Comparison of ENCODE assay signal across 18 mouse cellular contexts in the genomic region with DNA sequence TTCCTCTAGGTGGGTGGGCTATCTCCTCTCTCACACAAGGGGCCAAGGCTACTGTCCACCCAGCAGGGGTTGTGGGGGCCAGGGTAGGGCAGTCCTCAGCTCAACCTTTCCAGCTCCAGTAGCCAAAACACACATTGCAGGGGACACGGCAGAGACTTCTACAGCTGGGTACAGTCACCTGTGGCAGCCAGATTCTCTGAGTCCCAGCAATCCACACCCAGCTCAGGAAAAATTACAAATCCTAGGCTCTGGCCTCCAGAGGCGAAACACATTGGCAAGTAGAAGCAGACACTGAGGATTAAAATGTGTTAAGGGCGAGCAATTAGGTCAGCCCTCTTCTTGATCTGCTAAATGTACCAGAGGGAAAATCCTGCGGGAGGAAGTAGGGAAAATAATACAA. TPM values are rescaled to one million over a fixed set of nuclear protein-coding genes. Genes with fewer than 3 reads are reported as not detected.
A peak's percentile ranks its signal among the peaks of the same experiment; 100 is the strongest.
DNase-seq lines count a peak whose midpoint lies in the region; ATAC-seq and TF ChIP-seq lines count a peak whose summit lies in the region.
"Had no signal": no experiment of that assay in that cellular context is flagged by ENCODE, and none has a peak within 500 bp of the region (broad histone marks: within the 10 kb centered on the region; RNA-seq: fewer than 3 reads in every experiment).

No protein-coding gene starts in this region.

- no peaks in the 10 kb centered on the region for H3K27me3 ChIP-seq in heart, postnatal 0 days (ENCODE audit: control insufficient read depth, insufficient read depth, low read length)
- H3K27me3 ChIP-seq in heart, embryonic 11.5 days (ENCODE audit: control insufficient read depth, insufficient read depth, low read length): no peaks in the 10 kb centered on the region
- H3K27me3 ChIP-seq in midbrain, embryonic 11.5 days (ENCODE audit: control insufficient read depth, insufficient read depth, low read length): no peaks in the 10 kb centered on the region
- H3K27me3 ChIP-seq in midbrain, embryonic 16.5 days (ENCODE audit: control insufficient read depth, insufficient read depth, low read depth, low read length): no peaks in the 10 kb centered on the region
- H3K27me3 ChIP-seq in limb, embryonic 14.5 days (ENCODE audit: control insufficient read depth, insufficient read depth, low read length): no peaks in the 10 kb centered on the region
- H3K27me3 ChIP-seq: CH12.LX; embryonic facial prominence, embryonic 15.5 days; heart, embryonic 13.5 days; hindbrain, embryonic 15.5 days had no signal

- no peak for TF ChIP-seq POLR2A in limb, embryonic 14.5 days (IDR thresholded peaks at IDR 0.05; ENCODE audit: borderline replicate concordance, extremely low read depth, insufficient read depth, insufficient read length)

- WGBS in heart, postnatal 0 days: 52% methylated on average over 4 of the region's 4 CpGs
- WGBS in heart, embryonic 11.5 days (ENCODE audit: insufficient replicate concordance): 58% methylated on average over 4 of the region's 4 CpGs
- WGBS in midbrain, embryonic 11.5 days: 56% methylated on average over 4 of the region's 4 CpGs
- 57% methylated on average over 4 of the region's 4 CpGs for WGBS in midbrain, embryonic 16.5 days
- 39% methylated on average over 4 of the region's 4 CpGs for WGBS in limb, embryonic 14.5 days

- peak; percentile 7 for DNase-seq in heart, postnatal 0 days (ENCODE audit: low spot score)
- peak; percentile 81 for DNase-seq in midbrain, embryonic 11.5 days (ENCODE audit: low spot score, missing footprints)
- no peak for DNase-seq in limb, embryonic 14.5 days (ENCODE audit: low spot score)
- DNase-seq in frontal cortex, postnatal 14 days (ENCODE audit: low spot score in 2 of 2): no peak
- DNase-seq: adrenal gland, adult 8-10 months; cerebellum, adult 2 months; cerebellum, postnatal 10 days; gastrocnemius, postnatal 36 days; heart, postnatal 14 days had no signal

- no peak overlapping the region for H3K27ac ChIP-seq in heart, postnatal 0 days (ENCODE audit: low read depth)
- no peak overlapping the region for H3K27ac ChIP-seq in heart, embryonic 11.5 days (ENCODE audit: low read depth, low read length)
- no peak overlapping the region for H3K27ac ChIP-seq in midbrain, embryonic 11.5 days (ENCODE audit: low read depth, low read length)
- H3K27ac ChIP-seq in midbrain, embryonic 16.5 days (ENCODE audit: low read length): no peak overlapping the region
- no peak overlapping the region for H3K27ac ChIP-seq in limb, embryonic 14.5 days (replicated peaks; ENCODE audit: low read depth, low read length)
- H3K27ac ChIP-seq: embryonic facial prominence, embryonic 15.5 days; forebrain, embryonic 10.5 days; heart, embryonic 13.5 days; hindbrain, embryonic 15.5 days had no signal

- no peak for ATAC-seq in heart, postnatal 0 days (ENCODE audit: insufficient read depth, low read depth)
- no peak for ATAC-seq in heart, embryonic 11.5 days (replicated peaks; ENCODE audit: insufficient number of reproducible peaks, low FRiP score, low TSS enrichment)
- ATAC-seq in midbrain, embryonic 11.5 days (ENCODE audit: low FRiP score): no peak
- no peak for ATAC-seq in midbrain, embryonic 16.5 days
- ATAC-seq in limb, embryonic 14.5 days (ENCODE audit: low FRiP score, low read depth): no peak
- ATAC-seq: forebrain, embryonic 14.5 days had no signal

- H3K4me3 ChIP-seq in heart, postnatal 0 days (ENCODE audit: low read depth, low read length): no peak overlapping the region
- H3K4me3 ChIP-seq in heart, embryonic 11.5 days (ENCODE audit: low read depth, low read length): no peak overlapping the region
- H3K4me3 ChIP-seq in midbrain, embryonic 11.5 days (ENCODE audit: low read depth, low read length): no peak overlapping the region
- H3K4me3 ChIP-seq in midbrain, embryonic 16.5 days (ENCODE audit: low read depth, low read length): no peak overlapping the region
- H3K4me3 ChIP-seq in limb, embryonic 14.5 days (replicated peaks; ENCODE audit: low read length): no peak overlapping the region
- H3K4me3 ChIP-seq: embryonic facial prominence, embryonic 15.5 days; erythroblast, embryonic 14.5 days; forebrain, embryonic 10.5 days; heart, embryonic 13.5 days; hindbrain, embryonic 15.5 days had no signal

- no peak for TF ChIP-seq EP300 in heart, postnatal 0 days (IDR thresholded peaks at IDR 0.05; ENCODE audit: low read depth)

- H3K9me3 ChIP-seq in heart, postnatal 0 days (replicated peaks; ENCODE audit: control insufficient read depth, low read length): 0 out of 2 replicates have a peak, but pooled peaks cover 3% of the 10 kb centered on the region
- no peaks in the 10 kb centered on the region for H3K9me3 ChIP-seq in heart, embryonic 11.5 days (replicated peaks; ENCODE audit: control insufficient read depth, low read length)
- no peaks in the 10 kb centered on the region for H3K9me3 ChIP-seq in midbrain, embryonic 11.5 days (ENCODE audit: control insufficient read depth, low read length)
- no peaks in the 10 kb centered on the region for H3K9me3 ChIP-seq in midbrain, embryonic 16.5 days (replicated peaks; ENCODE audit: control insufficient read depth, low read length, poor library complexity, severe bottlenecking)
- H3K9me3 ChIP-seq in limb, embryonic 14.5 days (ENCODE audit: control insufficient read depth, low read length): no peaks in the 10 kb centered on the region
- H3K9me3 ChIP-seq: embryonic facial prominence, embryonic 15.5 days; forebrain, embryonic 10.5 days; heart, embryonic 13.5 days; hindbrain, embryonic 15.5 days had no signal

- no peak for TF ChIP-seq CTCF in heart, postnatal 0 days (IDR thresholded peaks at IDR 0.05; ENCODE audit: low read depth)

- H3K36me3 ChIP-seq in heart, postnatal 0 days (replicated peaks; ENCODE audit: control insufficient read depth, insufficient read depth, low read length): no peaks in the 10 kb centered on the region
- no peaks in the 10 kb centered on the region for H3K36me3 ChIP-seq in heart, embryonic 11.5 days (ENCODE audit: control insufficient read depth, insufficient read depth, low read length)
- no peaks in the 10 kb centered on the region for H3K36me3 ChIP-seq in midbrain, embryonic 11.5 days (ENCODE audit: control insufficient read depth, insufficient read depth, low read length)
- no peaks in the 10 kb centered on the region for H3K36me3 ChIP-seq in midbrain, embryonic 16.5 days (ENCODE audit: control insufficient read depth, insufficient read depth, low read length)
- H3K36me3 ChIP-seq in limb, embryonic 14.5 days (ENCODE audit: control insufficient read depth, insufficient read depth, low read length): no peaks in the 10 kb centered on the region
- H3K36me3 ChIP-seq: embryonic facial prominence, embryonic 15.5 days; forebrain, embryonic 10.5 days; heart, embryonic 13.5 days; hindbrain, embryonic 15.5 days had no signal

- no peak overlapping the region for H3K9ac ChIP-seq in heart, postnatal 0 days (replicated peaks; ENCODE audit: low read depth, low read length)
- H3K9ac ChIP-seq in heart, embryonic 11.5 days (ENCODE audit: low read depth, low read length): no peak overlapping the region
- no peak overlapping the region for H3K9ac ChIP-seq in midbrain, embryonic 11.5 days (ENCODE audit: low read length)
- H3K9ac ChIP-seq in midbrain, embryonic 16.5 days (ENCODE audit: low read depth, low read length): no peak overlapping the region
- 0 out of 2 replicates have a peak overlapping the region, but pooled peaks have one; percentile 16 for H3K9ac ChIP-seq in limb, embryonic 14.5 days (ENCODE audit: low read depth, low read length, severe bottlenecking)
- H3K9ac ChIP-seq: embryonic facial prominence, embryonic 15.5 days; heart, embryonic 13.5 days; hindbrain, embryonic 15.5 days had no signal

- H3K4me2 ChIP-seq in heart, postnatal 0 days (ENCODE audit: low read depth, low read length): no peak overlapping the region
- H3K4me2 ChIP-seq in heart, embryonic 11.5 days: no peak overlapping the region
- H3K4me2 ChIP-seq in midbrain, embryonic 11.5 days: no peak overlapping the region
- no peak overlapping the region for H3K4me2 ChIP-seq in midbrain, embryonic 16.5 days (ENCODE audit: low read length)
- no peak overlapping the region for H3K4me2 ChIP-seq in limb, embryonic 14.5 days (replicated peaks; ENCODE audit: low read depth, low read length, severe bottlenecking)
- H3K4me2 ChIP-seq: embryonic facial prominence, embryonic 15.5 days; heart, embryonic 13.5 days; hindbrain, embryonic 15.5 days had no signal

- H3K4me1 ChIP-seq in heart, postnatal 0 days (ENCODE audit: control insufficient read depth, insufficient read depth): peaks cover 3% of the 10 kb centered on the region; the same call in 1 of the 2 replicates
- no peaks in the 10 kb centered on the region for H3K4me1 ChIP-seq in heart, embryonic 11.5 days (ENCODE audit: control insufficient read depth, insufficient read depth, low read length)
- H3K4me1 ChIP-seq in midbrain, embryonic 11.5 days (ENCODE audit: control insufficient read depth, insufficient read depth, low read length): no peaks in the 10 kb centered on the region
- no peaks in the 10 kb centered on the region for H3K4me1 ChIP-seq in midbrain, embryonic 16.5 days (ENCODE audit: control insufficient read depth, insufficient read depth, low read length)
- peaks cover 4% of the 10 kb centered on the region; the same call in 1 of the 2 replicates for H3K4me1 ChIP-seq in limb, embryonic 14.5 days (ENCODE audit: control insufficient read depth, insufficient read depth, low read length)
- H3K4me1 ChIP-seq: hindbrain, embryonic 15.5 days had no signal

RNA-seq across cellular contexts. Expression of a gene that starts 49.1 kb away (rescaled TPM):
- 25.5 and 37.5 TPM in 2 replicates for total RNA-seq in heart, postnatal 0 days (2014; rRNA removed; ENCODE audit: low replicate concordance)
- polyA plus RNA-seq in heart, postnatal 0 days (2015; fragmentation: Nextera tagmentation; extraction: Ambion mirVana): 10.8 and 12.4 TPM in 2 replicates
- polyA plus RNA-seq in heart, embryonic 11.5 days (2014; fragmentation: Nextera tagmentation; extraction: Ambion mirVana): 29.4 and 31.6 TPM in 2 replicates
- 9.3 and 10.2 TPM in 2 replicates for polyA plus RNA-seq in midbrain, embryonic 11.5 days (2014; fragmentation: Nextera tagmentation; extraction: Ambion mirVana)
- polyA plus RNA-seq in midbrain, embryonic 16.5 days (2015; fragmentation: Nextera tagmentation; extraction: Ambion mirVana): 8.9 and 10.3 TPM in 2 replicates
- 22.7 and 28.2 TPM in 2 replicates for polyA plus RNA-seq in limb, embryonic 14.5 days (2012; rRNA removed)
- 23.0 and 24.7 TPM in 2 replicates for polyA plus RNA-seq in limb, embryonic 14.5 days (2014; fragmentation: Nextera tagmentation; extraction: Ambion mirVana)
- total RNA-seq: CH12.LX had no signal

Comparison
In these comparisons a context has a peak if more than half of its experiments do, and no peak if none do; other contexts are left out.
1. DNase-seq: peak in heart, postnatal 0 days (single experiment) and midbrain, embryonic 11.5 days (single experiment); none in limb, embryonic 14.5 days (single experiment) and frontal cortex, postnatal 14 days (0 of 2).